Mouse (Mus musculus): ENCODE results near the gene Rbms1. TPM values are rescaled to one million over a fixed set of nuclear protein-coding genes. Genes with fewer than 3 reads are reported as not detected.
"Not testable (repeated sequence)": the region's sequence is repeated elsewhere in the genome, so short reads cannot be mapped to it uniquely, and the experiment has no call there.

The Rbms1 gene
- total RNA-seq, 2 experiments from 2014 or later: 93.4 to 102 TPM

DNA sequence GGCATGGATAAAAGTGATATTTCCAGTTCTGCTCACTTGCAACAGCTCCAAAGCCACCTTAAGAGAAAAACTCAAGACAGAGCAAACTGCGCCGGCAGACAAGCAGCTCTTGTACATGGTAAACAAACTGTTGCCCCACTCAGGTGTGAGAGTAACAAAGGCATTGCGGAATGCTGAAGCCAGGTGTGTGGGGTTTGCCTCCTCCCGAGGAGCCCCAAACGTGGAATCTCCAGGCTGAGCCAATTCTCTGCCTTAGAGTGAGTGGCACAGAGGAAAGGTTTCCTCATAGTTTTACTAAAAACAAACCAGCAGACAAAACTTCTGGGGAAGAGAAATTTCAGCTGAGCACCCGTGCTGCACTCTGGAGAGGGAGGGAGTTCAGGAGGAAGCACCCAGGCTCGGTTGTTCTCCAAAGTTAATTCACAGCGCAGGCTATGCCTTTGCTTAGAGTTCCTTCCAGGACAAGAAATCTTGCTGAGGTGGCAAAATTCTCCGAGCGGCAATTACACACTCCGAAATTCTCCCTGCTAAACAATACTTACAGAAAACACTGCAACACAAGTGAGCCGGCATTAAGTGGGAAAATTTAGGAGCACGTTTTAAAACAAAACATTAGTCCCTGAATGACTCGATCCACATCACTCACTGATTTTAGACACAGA, 111.8 kb downstream of the Rbms1 start:
- no peak for DNase-seq (ENCODE audit: low spot score in 2 of 2)

- no peak for DNase-seq (ENCODE audit: low spot score in 2 of 2)
Measured at GRCm38 (mm10) chr2:60848478-60848877, 114.5 kb downstream of the Rbms1 start.

GRCm38 (mm10) chr2:60847984-60848383, 115.0 kb downstream of the Rbms1 start:
- no peak for DNase-seq (ENCODE audit: low spot score in 2 of 2)

DNA sequence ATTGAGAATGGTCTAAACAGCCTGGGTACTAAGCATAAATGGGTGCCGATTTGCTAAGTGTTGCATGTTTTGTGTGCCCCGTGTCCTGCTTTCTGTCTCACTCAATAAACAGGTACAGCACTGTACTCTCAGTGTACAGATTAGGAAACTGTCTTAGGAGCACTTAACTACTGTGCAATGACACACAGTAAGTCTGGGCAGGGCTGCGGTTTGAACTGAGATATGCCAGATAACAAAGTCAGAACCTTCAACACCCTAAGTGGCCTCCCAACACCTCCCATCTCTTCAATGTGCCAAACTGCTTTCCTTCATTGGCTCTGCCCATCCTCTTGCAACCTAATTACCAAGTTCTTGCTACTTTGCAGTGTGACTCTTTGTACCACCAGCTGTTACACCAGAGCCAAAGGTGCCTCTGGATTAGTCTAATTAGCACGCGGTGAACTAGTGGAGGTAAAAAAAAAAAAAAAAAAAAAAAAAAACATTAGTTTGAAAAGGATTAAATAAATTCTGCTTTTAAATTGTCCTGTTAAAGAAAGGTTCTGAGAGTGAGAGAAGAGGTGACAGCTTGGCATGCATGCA, 117.6 kb downstream of the Rbms1 start:
- DNase-seq (ENCODE audit: low spot score in 2 of 2): no peak

- DNase-seq (ENCODE audit: low spot score in 2 of 2): no peak
Measured at GRCm38 (mm10) chr2:60844259-60844658, 118.7 kb downstream of the Rbms1 start.

GRCm38 (mm10) chr2:60843633-60844032, 119.4 kb downstream of the Rbms1 start:
- no peak for DNase-seq (ENCODE audit: low spot score in 2 of 2)

DNA sequence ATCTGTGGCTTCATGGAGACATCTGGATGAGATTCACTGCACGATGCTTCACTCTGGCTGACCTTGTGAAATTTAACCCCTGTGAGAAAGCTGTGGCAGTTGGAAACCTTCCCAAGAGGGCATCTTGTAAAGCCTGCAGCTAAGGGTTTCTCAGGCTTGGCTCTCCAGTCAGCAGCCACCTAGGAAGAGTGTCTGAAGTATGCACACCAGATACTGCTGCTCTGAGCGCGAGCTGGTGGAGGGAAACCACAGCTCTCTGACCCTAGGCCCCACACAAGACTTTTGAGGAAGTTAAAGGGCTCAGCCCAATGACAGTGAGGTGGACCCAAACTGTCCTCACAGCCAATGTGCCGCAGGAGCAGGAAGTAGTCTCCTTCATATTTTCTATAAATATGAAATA, 120.0 kb downstream of the Rbms1 start:
- no peak for DNase-seq (ENCODE audit: low spot score in 2 of 2)

- DNase-seq (ENCODE audit: low spot score in 2 of 2): no peak
Measured at GRCm38 (mm10) chr2:60840922-60841321, 122.1 kb downstream of the Rbms1 start.

- no peak for DNase-seq (ENCODE audit: low spot score in 2 of 2)
Measured at GRCm38 (mm10) chr2:60839498-60839897, 123.5 kb downstream of the Rbms1 start.

GRCm38 (mm10) chr2:60838856-60839255, 124.1 kb downstream of the Rbms1 start:
- no peak for DNase-seq (ENCODE audit: low spot score in 2 of 2)

DNA sequence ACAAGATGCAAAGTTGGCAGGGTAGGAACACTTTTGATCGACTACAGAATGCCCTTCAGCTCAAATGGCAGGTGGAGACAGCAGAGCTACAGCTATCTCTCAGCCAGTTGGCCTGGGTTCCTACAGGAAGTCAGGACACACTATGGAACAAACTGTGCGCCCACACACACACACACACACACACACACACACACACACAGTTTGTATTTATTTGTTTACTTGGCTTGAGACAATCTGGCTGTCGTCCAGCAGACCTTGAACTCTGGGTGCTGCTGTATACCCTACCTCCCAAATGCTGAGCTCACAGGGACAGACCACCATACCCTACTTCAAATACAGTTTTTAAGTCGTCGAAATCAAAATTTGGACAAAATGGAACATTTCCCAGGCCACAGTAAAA, 125.4 kb downstream of the Rbms1 start:
- DNase-seq (ENCODE audit: low spot score in 2 of 2): no peak

- no peak for DNase-seq (ENCODE audit: low spot score in 2 of 2)
Measured at GRCm38 (mm10) chr2:60836237-60836636, 126.8 kb downstream of the Rbms1 start.

DNA sequence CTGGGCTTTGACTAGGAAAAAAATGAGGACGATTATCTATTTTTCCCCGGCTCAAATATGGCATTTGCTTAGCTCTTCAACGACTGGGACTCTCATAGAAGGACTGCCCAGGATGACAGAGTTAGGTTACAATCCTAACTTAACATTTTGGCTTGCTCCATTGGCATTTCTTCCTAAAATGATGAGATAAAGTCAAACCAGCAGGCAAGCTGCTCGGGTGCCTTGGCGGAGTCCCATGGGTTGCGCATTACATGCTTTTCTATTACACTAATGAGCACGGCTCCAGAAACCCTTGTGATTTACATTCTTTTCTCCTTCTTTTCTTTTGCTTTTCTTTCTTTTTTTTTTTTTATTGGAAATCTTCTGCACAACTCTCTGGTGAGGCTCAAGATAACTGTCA, 128.7 kb downstream of the Rbms1 start:
- no peak for DNase-seq (ENCODE audit: low spot score in 2 of 2)

GRCm38 (mm10) chr2:60832254-60832653, 130.7 kb downstream of the Rbms1 start:
- no peak for DNase-seq (ENCODE audit: low spot score in 2 of 2)

GRCm38 (mm10) chr2:60830464-60830863, 132.5 kb downstream of the Rbms1 start:
- DNase-seq (ENCODE audit: low spot score in 2 of 2): not testable (repeated sequence)

- DNase-seq (ENCODE audit: low spot score in 2 of 2): no peak
Measured at GRCm38 (mm10) chr2:60828908-60829462, 134.0 kb downstream of the Rbms1 start.

- DNase-seq (ENCODE audit: low spot score in 2 of 2): no peak
Measured at GRCm38 (mm10) chr2:60827152-60827428, 135.9 kb downstream of the Rbms1 start.

DNA sequence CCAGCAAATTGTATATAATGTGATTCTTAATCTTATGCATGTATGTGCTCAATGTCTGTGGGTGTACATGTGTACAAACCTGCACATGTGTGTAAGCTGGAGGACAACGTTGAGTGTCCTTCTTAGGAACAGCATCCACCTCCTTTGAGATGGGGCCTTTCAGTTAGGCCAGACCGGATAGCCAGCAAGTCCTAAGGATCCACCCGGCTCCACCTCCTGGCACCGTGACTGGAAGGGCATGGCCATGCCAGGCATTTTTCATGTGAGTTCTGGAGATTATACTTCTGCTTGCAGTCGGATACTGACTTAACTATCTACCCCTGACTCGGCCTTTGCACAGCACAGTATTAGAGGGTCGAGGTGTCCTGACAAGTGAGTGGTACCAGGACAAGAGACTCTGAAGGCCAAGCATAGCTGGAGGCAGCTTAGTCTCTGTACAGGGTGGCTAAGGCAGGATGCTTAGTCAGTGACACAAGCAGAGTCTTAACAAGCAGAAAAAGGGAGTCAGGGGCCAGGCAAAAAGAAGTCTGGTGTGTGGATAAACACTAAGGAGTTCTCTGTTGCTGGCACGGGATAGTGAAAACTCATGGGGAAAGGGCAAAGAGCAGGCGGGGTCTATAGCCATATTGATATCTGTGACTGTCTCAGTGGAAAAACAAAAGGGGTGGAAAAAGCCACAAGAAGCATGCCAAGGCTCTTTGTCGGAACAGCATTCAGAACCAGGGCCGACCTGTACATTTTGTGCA, 136.4 kb downstream of the Rbms1 start:
- DNase-seq (ENCODE audit: low spot score in 2 of 2): no peak

DNA sequence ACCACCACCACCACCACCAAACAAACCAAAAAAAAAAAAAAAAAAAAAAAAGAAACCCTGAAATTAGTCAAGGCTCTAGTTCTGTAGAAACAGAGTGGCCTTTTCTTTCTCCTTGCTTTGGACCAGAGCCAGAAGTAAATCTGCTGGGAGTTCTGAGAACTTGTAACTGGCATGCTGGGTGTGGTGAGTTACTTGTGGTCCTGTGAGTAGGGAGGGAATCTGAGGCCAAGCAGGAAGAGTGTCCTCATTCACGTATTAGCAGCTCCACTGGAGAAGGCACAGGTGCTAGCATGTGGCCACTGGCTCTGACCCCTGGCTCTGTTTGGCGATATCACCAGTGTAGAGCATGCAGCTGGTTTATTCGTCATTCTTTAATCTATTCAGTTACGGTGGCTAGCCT, 137.3 kb downstream of the Rbms1 start:
- no peak for DNase-seq (ENCODE audit: low spot score in 2 of 2)

DNA sequence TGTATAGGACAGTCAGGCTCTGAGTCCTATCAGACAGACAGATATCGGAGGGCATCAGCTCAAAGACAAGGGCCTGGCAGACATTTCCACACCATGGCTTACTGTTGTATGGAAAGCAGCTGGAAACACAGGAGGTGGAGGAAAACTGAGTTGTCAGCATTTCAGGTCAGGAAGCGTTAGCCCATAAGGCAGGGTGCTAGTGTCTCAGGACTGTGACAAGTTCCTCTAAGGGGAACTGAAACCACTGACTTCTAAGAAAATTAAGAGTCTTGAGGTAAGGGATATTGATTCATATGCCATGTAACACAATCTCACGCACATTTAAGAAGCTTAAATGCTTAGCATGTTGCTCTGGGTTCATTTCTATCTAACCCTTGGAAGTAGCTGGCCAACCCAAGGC, 141.4 kb downstream of the Rbms1 start:
- DNase-seq (ENCODE audit: low spot score in 2 of 2): no peak

- DNase-seq (ENCODE audit: low spot score in 2 of 2): no peak
Measured at GRCm38 (mm10) chr2:60818632-60819031, 144.4 kb downstream of the Rbms1 start.

DNA sequence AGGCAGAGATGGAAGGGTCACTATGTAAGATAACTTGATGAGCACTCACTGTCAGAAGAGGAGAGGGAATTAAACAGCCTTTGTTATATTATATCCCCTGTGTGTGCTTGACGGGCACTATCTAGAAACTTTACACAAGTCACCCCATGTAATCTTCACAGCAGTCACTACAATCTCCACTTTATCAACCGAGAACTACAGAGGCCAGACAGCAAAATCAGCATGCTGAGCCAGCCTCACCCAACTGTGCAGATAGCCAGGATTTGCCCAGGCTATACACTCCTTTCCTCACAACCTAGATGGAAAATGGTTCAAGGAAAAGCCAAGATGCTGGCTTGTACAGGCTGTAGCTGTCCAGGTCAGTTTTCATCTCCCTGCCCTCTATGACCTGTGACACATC, 146.7 kb downstream of the Rbms1 start:
- no peak for DNase-seq (ENCODE audit: low spot score in 2 of 2)
